Mouse (Mus musculus) heart, adult 10 weeks (tissue): Measurements from ENCODE around the gene Cdh6. TPM values are rescaled to one million over a fixed set of nuclear protein-coding genes. Genes with fewer than 3 reads are reported as not detected.

Experiments used
- polyA plus RNA-seq: library from polyadenylated mRNA; stranded (reverse); fragments of 350-450 nt; fragmentation: Illumina TruSeq; extraction: RNeasy Lipid Tissue Mini Kit (QIAGEN cat#74804); gene quantifications from one replicate; pipeline ENCODE4 v1.2.3, GENCODE M21; 2014; ENCODE audit warnings: low read depth, low replicate concordance

Gene Cdh6
- 0.47 TPM for polyA plus RNA-seq

DNA sequence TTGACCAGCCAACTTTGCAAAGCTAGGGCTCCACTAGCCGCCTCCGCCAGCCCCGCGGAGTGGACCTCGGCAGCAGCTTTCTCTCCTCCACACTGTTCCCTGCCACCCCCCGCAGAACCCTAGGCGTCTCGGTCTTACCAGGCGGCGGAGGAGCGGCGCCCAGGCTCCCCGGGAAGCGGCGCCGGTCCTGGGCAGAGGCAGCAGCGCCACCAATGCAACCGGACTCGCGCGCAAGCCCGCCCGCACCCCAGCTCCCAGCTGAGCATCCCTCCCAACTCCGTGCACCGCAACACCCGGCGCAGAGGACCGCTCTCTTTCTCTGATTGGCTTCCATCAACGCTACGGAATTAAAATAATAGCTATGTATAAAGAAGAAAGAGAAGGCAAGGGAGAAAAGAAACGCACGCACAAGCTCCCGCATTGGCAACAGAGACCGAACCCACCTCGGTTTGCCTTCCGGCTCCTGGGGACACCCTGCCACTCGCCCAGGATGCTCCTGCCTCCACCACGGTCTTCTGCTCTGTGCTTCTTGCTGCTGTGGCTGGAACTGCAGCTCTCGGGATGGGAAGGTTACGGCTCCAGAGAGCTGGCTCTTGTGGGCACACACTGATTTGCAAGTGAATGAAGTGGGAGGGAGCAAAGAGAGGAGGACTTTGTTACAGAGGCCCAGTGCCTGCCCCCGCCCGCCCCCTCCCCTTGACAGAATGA, at the start of gene Cdh6:
TSS of gene Cdh6 (minus strand) at position 605 of the 708 bp plus-strand sequence.

